Mouse (Mus musculus) limb, embryonic 12.5 days (tissue): ENCODE measurements around the gene Prc1. TPM values are rescaled to one million over a fixed set of nuclear protein-coding genes. Genes with fewer than 3 reads are reported as not detected.

Source experiments
- ATAC-seq: fragments of 200-750 bp; cut with Nextera tagmentation; 2 replicates; pipeline ENCODE4 v1.8.0; 2017; ENCODE audit warnings: low read depth, moderate TSS enrichment; ENCODE audit not compliant: insufficient number of reproducible peaks, insufficient read depth, low FRiP score, low TSS enrichment
- H3K27ac ChIP-seq: fragments of 300-500 bp; sonication (generic); 2 replicates; pipeline ENCODE4 v1.5.1; 2016; ENCODE audit warnings: mild to moderate bottlenecking, moderate library complexity
- H3K27me3 ChIP-seq: fragments of 300-500 bp; sonication (generic); 2 replicates; pipeline ENCODE4 v1.6.1; 2016; ENCODE audit warnings: mild to moderate bottlenecking, moderate library complexity
- H3K36me3 ChIP-seq: fragments of 300-500 bp; sonication (generic); 2 replicates; pipeline ENCODE4 v1.6.1; 2016; ENCODE audit warnings: mild to moderate bottlenecking, moderate library complexity
- H3K4me1 ChIP-seq: fragments of 300-500 bp; sonication (generic); replicated peaks from 2 replicates; pipeline ENCODE4 v1.6.1; 2016
- H3K4me2 ChIP-seq: fragments of 300-500 bp; sonication (generic); 2 replicates; pipeline ENCODE4 v1.6.1; 2016; ENCODE audit warnings: mild to moderate bottlenecking, moderate library complexity
- H3K4me3 ChIP-seq: fragments of 300-500 bp; sonication (generic); replicated peaks from 2 replicates; pipeline ENCODE4 v1.5.1; 2016; ENCODE audit warnings: mild to moderate bottlenecking
- H3K9ac ChIP-seq: fragments of 300-500 bp; sonication (generic); replicated peaks from 2 replicates; pipeline ENCODE4 v1.6.1; 2016; ENCODE audit warnings: mild to moderate bottlenecking, moderate library complexity
- H3K9me3 ChIP-seq: fragments of 300-500 bp; sonication (generic); 2 replicates; pipeline ENCODE4 v1.6.1; 2016; ENCODE audit warnings: mild to moderate bottlenecking, moderate library complexity
- WGBS: fragments of 180-500 bp; shearing (Covaris S2); methylation state at CpG from one replicate; pipeline ENCODE4 v1.1.7; 2016; 5-methylcytosine and 5-hydroxymethylcytosine counted together
- polyA plus RNA-seq: library from polyadenylated mRNA; unstranded; fragments of >200 nt; fragmentation: Nextera tagmentation; extraction: Ambion mirVana; gene quantifications from 2 replicates; pipeline ENCODE4 v1.2.1, GENCODE M21; 2016

Prc1 gene
- polyA plus RNA-seq, 1 experiment from 2014 or later, result 133 TPM

DNA sequence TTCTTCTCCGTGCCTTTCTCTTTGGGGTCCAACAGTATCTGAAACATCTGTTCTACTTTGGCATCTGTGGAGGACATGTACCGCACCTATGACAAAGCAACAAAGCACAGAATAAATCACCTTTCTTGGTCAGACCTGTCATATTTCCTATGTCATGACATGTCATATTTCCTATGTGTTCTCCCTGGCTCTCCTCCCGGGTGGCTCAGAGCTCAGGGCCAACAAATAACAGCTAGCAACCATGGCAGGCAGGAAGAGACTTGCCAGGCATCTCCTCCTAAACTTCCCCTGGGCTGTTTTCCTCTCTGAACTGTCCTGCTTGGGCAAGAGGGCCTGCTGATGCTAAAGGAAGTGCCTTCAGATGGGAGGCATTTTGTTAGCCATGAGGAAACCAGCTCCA lies 42.7 kb downstream of the Prc1 start:
- H3K36me3 ChIP-seq, result peaks cover 57% of the 10 kb centered on the region
- H3K27me3 ChIP-seq, result no peaks in the 10 kb centered on the region
- no peak overlapping the region for H3K9ac ChIP-seq
- no peak overlapping the region for H3K27ac ChIP-seq
- no peak overlapping the region for H3K4me2 ChIP-seq
- H3K4me3 ChIP-seq, result no peak overlapping the region
- 83% methylated on average over 3 of the region's 3 CpGs for WGBS
- no peak for ATAC-seq
- peaks cover 9% of the 10 kb centered on the region; the same call in 1 of the 2 replicates for H3K9me3 ChIP-seq
- peaks cover 28% of the 10 kb centered on the region for H3K4me1 ChIP-seq

DNA sequence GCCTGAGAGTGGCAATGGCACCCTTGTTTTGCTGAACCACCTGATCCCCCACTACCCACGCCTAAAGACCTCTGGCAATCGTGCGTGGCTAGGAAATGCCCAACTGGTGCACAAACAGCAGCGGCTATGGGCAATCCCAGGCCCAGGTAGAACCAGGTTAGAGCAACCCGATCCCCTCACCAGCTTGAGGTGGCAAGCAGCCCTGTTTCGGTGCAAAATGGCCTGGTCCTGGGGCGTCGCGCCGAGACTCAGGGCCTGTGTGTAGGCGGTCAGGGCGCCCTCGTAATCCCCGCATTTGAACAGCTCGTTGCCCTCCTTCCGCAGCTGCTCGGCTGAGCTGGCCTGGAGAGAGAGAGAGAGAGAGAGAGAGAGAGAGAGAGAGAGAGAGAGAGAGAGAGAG lies 45.1 kb downstream of the Prc1 start:
- H3K27ac ChIP-seq, result peak overlapping the region; percentile 41; the same call in 1 of the 2 replicates

DNA sequence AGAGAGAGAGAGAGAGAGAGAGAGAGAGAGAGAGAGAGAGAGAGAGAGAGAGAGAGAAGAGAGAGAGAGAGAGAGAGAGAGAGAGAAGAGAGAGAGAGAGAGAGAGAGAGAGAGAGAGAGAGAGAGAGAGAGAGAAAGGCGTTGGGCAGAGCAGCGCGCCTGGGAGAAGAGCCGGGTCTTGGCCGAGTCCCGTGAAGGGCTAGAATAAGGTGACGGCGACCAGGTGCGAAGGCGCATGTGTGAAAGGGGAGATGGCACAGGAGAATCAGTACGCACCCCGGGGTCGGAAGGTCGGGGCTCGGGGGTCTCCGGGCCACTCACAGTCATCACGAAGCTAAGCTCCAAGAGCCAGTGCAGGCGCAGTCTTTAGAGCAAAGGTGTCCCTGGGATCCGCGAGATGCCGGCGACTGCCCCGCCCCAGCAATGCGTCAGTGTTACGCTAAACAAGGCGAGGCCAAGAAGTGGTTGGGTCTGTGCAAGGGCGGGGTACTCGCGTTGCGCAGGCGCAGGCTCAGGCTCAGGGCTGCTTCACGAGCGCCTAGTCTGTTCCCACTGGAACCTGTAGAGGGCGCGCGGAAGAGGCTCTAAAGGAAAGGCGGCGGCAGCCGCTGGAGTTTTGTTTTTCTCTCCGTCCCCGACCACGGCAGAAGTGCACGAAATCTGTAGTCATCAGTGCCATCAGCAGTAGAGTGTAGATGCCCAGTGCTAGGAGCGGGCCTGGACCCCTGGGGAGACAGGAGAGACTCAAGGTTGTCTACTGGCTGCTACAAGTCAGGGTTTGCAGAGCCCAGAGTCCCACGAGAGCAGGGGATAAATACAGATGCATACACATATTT lies 45.8 kb downstream of the Prc1 start:
- Histone ChIP-seq H3K4me3 (peak overlapping the region; percentile 49), H3K4me2 (peak overlapping the region; percentile 85), H3K4me1 (peaks cover 37% of the 10 kb centered on the region), H3K27ac (peak overlapping the region; percentile 82), H3K9ac (peak overlapping the region; percentile 65), H3K9me3 (no peaks in the 10 kb centered on the region), H3K27me3 (no peaks in the 10 kb centered on the region), H3K36me3 (peaks cover 27% of the 10 kb centered on the region)
- peak; percentile 96 for ATAC-seq
- WGBS, result under 1% methylated on average over 45 of the region's 45 CpGs

More for the DNA sequence above, 45.1 kb downstream of the Prc1 start:
- Histone ChIP-seq H3K9me3 (no peaks in the 10 kb centered on the region), H3K4me1 (peaks cover 37% of the 10 kb centered on the region), H3K27me3 (no peaks in the 10 kb centered on the region), H3K4me2 (peak overlapping the region; percentile 85), H3K4me3 (peak overlapping the region; percentile 49), H3K9ac (peak overlapping the region; percentile 65), H3K36me3 (peaks cover 33% of the 10 kb centered on the region)
- no peak for ATAC-seq
- WGBS, result 12% methylated on average over 17 of the region's 17 CpGs

DNA sequence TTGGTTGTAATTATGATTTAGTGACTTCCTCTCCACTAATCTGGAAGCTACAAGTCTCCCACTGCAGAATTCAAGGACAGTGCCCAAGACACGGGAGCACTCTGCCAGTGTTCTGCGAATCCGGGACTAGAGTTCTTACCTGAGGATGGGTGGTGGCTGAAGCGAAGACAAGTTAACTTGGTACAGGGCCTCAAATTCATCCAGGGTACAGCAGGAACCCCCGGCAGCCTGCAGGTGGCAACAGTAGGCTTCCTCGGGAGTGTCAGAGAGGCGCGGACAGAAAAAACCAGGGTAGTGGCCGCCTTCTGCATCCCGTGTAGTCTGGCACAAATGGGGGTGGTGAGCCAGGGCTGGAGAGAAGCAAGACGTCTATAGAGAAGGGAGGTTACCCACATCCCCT lies 46.5 kb downstream of the Prc1 start, which contains the start of gene Unc45a:
Unc45a (minus strand) TSS at position 213 of the 400 bp plus-strand sequence.
- Histone ChIP-seq H3K36me3 (peaks cover 24% of the 10 kb centered on the region), H3K4me1 (peaks cover 37% of the 10 kb centered on the region), H3K4me3 (peak within 1 kb of the TSS; percentile 49), H3K27me3 (no peaks in the 10 kb centered on the region), H3K9me3 (no peaks in the 10 kb centered on the region), H3K9ac (peak within 1 kb of the TSS; percentile 65), H3K27ac (peak within 1 kb of the TSS; percentile 82), H3K4me2 (peak within 1 kb of the TSS; percentile 85)
- WGBS, result 2% methylated on average over 11 of the region's 11 CpGs
- 0 out of 2 replicates have a peak, but pooled peaks have one; percentile 6 for ATAC-seq

DNA sequence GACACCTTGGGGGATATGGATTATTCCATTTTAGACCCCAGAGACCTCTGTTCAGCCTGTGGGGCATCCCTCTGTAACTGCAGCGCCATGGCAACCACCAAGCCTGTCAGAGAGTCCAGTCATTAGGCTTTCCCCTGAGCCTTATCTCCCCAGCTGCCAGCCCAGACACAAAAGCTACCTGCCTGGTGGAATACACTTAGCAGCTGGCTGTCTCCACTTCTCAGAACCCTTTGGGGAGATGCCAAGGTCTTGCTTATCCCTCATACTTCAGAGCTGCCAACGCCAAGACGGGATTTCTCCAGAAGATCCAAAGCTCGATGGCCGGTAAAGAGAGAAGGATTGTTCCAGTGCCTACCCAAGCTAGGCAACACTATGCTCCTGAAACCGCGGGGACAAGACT lies 47.5 kb downstream of the Prc1 start:
- Histone ChIP-seq H3K4me3 (no peak overlapping the region), H3K27ac (no peak overlapping the region), H3K36me3 (peaks cover 14% of the 10 kb centered on the region), H3K9ac (no peak overlapping the region), H3K27me3 (no peaks in the 10 kb centered on the region), H3K9me3 (no peaks in the 10 kb centered on the region), H3K4me2 (no peak overlapping the region), H3K4me1 (peaks cover 42% of the 10 kb centered on the region)
- no peak for ATAC-seq
- WGBS, result 80% methylated on average over 7 of the region's 7 CpGs

DNA sequence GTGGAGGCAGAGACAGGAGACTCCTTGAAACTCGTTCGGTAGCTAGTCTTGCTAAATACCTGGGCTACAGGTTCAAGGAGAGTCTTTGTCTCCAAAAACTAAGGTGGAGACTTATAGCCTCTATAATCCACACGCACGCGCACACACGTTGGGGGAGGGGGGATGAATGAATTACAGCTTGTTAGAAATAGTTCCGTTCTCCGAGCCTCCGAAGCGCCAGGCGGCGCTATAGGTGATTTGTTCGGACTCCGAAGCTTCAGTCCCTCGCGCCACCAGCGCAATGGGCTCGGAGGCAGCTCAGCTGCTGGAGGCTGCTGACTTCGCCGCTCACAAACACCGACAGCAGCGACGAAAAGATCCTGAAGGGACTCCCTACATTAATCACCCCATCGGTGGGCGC lies 48.6 kb downstream of the Prc1 start, which contains the start of gene Hddc3:
Hddc3 (plus strand) TSS at position 247 of the 400 bp plus-strand sequence.
- Histone ChIP-seq H3K4me3 (peak within 1 kb of the TSS; percentile 56), H3K4me1 (peaks cover 48% of the 10 kb centered on the region), H3K9me3 (no peaks in the 10 kb centered on the region), H3K36me3 (peaks cover 5% of the 10 kb centered on the region; the same call in 1 of the 2 replicates), H3K4me2 (peak within 1 kb of the TSS; percentile 76), H3K9ac (peak within 1 kb of the TSS; percentile 78), H3K27me3 (no peaks in the 10 kb centered on the region), H3K27ac (peak within 1 kb of the TSS; percentile 79)
- under 1% methylated on average over 25 of the region's 25 CpGs for WGBS
- ATAC-seq, result no peak

DNA sequence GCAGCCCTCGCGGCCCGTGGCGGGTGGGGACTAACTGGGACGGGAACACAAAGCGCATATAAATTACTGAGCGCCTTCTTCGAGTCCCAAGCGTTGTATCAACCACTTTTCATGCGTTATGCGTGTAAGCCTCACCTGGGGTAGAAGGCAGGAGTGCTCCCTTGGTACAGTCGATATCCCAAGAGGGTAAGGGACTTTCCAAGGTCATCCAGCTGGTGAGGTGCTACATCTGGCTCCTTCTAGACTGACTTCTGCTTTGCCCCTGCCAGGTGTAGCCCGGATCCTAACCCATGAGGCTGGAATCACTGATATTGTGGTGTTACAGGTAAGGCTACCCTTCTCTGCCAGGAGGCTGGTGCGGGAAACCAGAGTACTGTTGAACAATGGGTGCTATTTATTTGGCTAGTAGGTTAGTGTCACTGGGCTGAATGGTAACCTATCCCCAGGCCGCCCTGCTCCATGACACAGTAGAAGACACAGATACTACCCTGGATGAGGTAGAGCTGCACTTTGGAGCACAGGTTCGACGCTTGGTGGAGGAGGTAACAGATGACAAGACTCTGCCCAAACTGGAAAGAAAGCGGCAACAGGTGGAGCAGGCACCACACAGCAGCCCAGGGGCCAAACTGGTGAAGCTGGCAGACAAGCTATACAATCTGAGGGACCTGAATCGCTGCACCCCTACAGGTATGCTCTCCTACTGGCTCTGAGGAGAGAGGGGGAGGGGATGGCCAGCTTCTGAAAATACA lies 49.2 kb downstream of the Prc1 start:
- Histone ChIP-seq H3K4me1 (peaks cover 47% of the 10 kb centered on the region), H3K9ac (peak overlapping the region; percentile 78), H3K4me2 (peak overlapping the region; percentile 76), H3K9me3 (no peaks in the 10 kb centered on the region), H3K27me3 (no peaks in the 10 kb centered on the region), H3K36me3 (peaks cover 5% of the 10 kb centered on the region; the same call in 1 of the 2 replicates), H3K27ac (peak overlapping the region; percentile 79), H3K4me3 (peak overlapping the region; percentile 56)
- ATAC-seq, result no peak
- 27% methylated on average over 19 of the region's 19 CpGs for WGBS

DNA sequence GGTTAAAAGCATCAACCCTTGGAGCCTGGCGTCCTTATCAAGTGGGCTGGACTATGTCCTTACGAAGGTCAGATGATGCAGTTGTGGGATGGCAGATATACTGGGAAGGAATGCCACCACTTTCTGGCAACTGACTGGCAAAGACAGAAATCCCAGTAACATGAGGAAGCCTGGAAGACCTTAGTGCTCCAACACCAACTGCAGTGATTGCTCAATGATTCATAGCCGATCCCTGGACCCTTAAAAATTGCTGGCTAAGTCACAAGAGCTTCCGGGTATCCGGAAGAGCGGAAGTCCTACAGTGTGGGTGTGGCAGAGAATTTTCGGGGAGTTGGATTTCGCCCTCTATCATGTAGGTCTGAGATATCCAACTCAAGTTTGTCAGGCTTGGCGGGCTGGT lies 51.9 kb downstream of the Prc1 start:
- H3K27me3 ChIP-seq, result no peaks in the 10 kb centered on the region
- peaks cover 20% of the 10 kb centered on the region for H3K36me3 ChIP-seq
- H3K9me3 ChIP-seq, result no peaks in the 10 kb centered on the region
- peaks cover 32% of the 10 kb centered on the region for H3K4me1 ChIP-seq
- no peak overlapping the region for H3K4me2 ChIP-seq
- no peak overlapping the region for H3K9ac ChIP-seq
- H3K27ac ChIP-seq, result no peak overlapping the region
- WGBS, result 95% methylated on average over 9 of the region's 9 CpGs
- ATAC-seq, result no peak
- no peak overlapping the region for H3K4me3 ChIP-seq

DNA sequence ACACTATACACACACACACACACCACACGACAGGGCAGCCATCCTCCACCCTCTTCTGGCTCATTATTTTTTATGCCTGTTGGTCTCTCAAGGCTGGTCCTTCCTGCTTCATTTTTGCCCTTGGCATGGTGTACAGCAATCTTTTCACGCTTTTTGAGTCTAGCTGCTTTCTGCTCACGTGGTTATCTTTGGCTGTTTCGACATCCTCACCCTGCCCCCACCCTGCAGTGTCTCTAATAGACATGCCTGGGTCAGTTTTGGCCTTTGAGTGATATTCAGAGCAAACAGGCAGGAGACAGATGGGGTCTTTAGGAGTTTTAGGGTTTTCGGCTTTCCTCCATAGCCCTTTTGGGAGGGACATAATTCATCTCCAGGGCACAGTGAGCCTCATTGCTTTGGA lies 52.6 kb downstream of the Prc1 start:
- H3K4me2 ChIP-seq, result no peak overlapping the region
- 87% methylated on average over 5 of the region's 5 CpGs for WGBS

DNA sequence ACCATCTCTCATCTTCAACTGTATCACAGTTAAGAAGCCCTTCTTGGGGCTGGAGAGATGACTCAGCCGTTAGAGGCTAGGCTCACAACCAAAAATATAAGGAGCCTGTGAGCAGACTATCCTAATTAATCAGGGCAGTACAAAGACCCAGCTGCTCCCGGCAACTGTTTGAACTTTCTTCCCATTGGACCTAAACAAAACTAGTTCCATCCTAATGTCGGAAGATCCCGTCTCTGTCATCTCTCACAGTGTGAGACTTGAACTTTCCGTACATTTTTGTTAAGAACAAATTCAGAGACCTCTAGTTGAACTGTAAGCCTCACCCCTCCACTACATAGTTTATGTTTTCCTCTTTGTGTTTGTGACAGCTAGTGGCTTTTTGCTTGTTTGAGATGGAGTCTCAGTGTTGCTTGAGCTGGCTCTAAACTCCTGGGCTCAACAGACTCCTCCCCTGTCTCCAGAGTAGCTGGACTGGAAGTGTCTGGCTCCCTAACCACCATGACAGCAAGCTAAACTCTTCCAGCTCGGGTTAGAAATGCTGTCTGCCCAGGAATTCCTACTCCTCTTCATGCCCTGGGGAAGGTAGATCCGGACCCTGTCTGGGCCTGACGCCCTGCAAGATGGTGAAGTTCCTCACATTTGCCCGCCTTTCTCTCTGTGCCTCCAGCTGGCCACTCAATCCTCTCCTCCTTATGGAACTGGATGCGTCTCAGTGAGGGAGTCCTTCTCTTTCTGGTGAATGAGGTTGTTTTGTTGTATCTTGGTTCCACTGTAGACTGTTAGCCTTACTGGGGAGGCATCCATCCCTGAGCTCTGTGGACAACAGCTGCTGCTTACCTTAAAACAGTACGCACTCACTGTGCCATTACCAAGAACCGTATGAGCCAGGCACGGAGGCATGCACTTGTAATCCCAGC lies 53.7 kb downstream of the Prc1 start:
- no peak for ATAC-seq
- Histone ChIP-seq H3K9ac (no peak overlapping the region), H3K4me1 (peaks cover 26% of the 10 kb centered on the region), H3K27ac (peak overlapping the region; percentile 80), H3K36me3 (peaks cover 35% of the 10 kb centered on the region), H3K9me3 (no peaks in the 10 kb centered on the region), H3K4me2 (no peak overlapping the region), H3K4me3 (no peak overlapping the region), H3K27me3 (no peaks in the 10 kb centered on the region)
- WGBS, result 53% methylated on average over 13 of the region's 13 CpGs

More for the DNA sequence above, 52.6 kb downstream of the Prc1 start:
- Histone ChIP-seq H3K27ac (peak overlapping the region; percentile 50; the same call in 1 of the 2 replicates), H3K4me3 (no peak overlapping the region), H3K9ac (no peak overlapping the region; the same call in 1 of the 2 replicates), H3K27me3 (no peaks in the 10 kb centered on the region), H3K4me1 (peaks cover 30% of the 10 kb centered on the region), H3K9me3 (no peaks in the 10 kb centered on the region), H3K36me3 (peaks cover 25% of the 10 kb centered on the region)
- ATAC-seq, result no peak
